Mouse (Mus musculus) inflammation-experienced regulatory T-cells, adult 6 months (primary cell): ENCODE results near the gene AL731706.2. TPM values are rescaled to one million over a fixed set of nuclear protein-coding genes. Genes with fewer than 3 reads are reported as not detected.

Source experiments
- ATAC-seq: one replicate; pipeline ENCODE4 v1.8.0; 2017
- polyA plus RNA-seq, 3 experiments: library from polyadenylated mRNA; unstranded; fragments of 100-300 nt; shearing (Covaris generic); gene quantifications; one replicate each; pipeline ENCODE4 v1.2.1; 2017

Gene AL731706.2
- 10 to 100 TPM in 2 of 3 experiments, not detected in 1; 13.1 to 24.4 TPM for polyA plus RNA-seq

DNA sequence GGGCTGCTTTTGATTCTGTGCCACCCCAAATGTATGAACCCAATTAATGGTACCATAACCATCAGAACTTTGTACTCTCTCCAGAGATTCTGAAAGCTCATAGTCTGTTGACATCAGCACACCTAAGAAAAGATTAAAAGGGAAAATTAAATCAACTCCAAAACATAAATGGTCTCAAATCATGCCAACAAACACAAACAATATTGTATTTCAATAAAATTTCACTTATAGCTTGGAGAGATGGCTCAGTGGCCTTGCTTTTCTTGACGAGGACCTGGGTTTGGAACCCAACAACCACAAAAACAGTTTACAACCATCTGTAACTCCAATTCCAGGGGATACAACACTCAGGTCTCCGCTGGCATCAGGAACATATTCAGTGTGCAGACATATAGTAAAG lies at the start of gene AL731706.2:
AL731706.2 (minus strand) TSS at position 101 of the 400 bp plus-strand sequence.
- ATAC-seq, result no peak

DNA sequence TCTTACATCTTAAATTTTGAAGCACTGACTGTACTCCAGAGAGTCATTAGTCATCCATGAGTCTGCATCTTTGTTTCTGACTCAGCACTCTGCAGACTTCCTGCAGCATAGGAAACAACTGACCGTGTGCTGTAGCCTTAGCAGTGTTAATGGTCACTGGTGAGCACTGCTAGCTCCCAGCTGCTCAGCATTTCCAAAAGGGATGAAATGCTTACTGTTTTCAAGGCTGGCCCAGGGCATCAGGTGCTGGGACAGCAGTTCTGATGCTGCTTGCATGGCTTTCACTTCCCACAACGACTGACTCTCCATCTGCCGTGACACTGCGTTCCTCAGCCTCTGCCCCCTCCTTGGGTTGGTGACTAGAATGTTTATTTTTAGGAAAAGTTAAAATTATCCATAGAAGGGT lies 35.5 kb upstream of the AL731706.2 start:
- ATAC-seq, result no peak

DNA sequence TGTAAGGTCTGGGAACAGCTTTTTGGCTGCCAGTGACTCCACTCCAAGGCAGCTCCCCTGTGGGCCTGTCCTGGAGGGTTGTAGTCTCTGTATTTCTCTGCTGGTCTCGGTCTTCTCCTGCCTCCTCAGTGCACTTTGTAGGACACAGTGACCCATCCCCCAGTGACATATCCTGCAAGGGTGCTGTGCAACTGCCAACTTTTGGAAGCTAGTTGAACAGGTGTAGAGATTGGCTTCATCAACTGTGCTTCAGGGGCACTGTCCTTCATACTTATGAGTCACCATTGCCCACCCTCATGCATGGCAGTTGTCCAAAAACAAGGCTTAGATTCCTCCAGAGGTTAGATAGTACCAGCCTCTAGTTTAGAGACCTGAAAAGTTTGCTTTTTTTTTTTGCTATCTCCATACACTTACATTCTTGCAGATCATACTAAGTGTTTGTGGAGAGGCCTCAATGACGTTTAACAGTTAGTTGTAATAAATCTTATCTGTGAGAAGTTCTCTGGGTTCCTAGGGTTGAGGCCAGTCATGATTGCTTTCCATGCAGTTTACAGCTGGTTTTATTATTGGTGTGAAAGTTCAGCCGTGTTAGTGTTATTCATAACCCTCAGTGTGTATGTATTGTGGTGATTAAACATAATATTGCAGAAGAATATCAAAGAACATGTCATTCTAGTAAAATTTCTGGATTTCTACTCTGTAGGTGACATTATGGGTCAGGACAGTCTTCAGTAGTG lies 34.9 kb upstream of the AL731706.2 start:
- no peak for ATAC-seq

DNA sequence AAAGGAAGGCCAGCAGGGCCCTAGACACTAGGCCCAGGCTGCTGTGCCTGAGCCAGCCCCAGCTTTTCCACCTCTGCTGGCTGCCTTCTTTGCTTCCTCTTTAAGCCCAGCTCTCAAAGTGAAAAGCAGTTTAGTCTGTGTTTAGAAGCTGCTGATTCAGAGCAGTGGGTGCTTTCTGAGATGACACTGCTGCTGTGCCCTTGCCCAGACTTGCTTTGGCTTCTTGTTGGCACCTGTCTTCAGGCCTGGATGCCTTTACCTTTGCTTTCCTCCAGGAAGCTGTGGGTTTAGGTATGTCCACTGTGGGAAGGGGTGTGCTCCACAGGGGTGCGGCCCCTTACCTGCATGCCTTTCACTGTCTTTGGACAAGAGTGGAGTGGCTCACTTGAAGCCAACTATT lies 34.0 kb upstream of the AL731706.2 start:
- ATAC-seq, result no peak

DNA sequence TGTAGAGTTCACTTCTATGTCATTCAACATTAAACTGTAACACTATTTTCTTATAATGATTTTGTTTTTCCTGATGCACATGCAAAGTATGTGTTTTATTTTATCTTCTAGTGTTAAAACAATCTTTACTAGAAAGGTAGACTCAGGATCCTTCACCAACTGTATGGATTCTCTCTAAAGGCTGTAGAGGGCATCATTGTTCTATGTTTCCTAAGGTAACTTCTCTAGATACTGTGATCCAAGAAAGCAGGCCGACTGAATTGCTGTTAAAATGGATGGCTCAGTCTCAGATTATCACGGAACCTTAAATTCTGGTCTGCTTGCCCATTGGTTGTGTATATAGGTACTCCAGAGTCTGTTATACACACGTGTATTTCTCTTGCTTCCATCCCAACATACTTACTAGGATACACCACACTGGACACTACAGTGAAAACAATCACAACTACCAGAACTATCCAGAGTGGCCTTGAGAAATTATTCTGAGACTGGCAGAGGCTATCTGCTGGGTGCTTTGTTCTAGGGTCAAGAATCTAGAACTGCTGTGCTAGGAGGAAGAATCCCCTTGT lies 28.9 kb upstream of the AL731706.2 start:
- ATAC-seq, result no peak

DNA sequence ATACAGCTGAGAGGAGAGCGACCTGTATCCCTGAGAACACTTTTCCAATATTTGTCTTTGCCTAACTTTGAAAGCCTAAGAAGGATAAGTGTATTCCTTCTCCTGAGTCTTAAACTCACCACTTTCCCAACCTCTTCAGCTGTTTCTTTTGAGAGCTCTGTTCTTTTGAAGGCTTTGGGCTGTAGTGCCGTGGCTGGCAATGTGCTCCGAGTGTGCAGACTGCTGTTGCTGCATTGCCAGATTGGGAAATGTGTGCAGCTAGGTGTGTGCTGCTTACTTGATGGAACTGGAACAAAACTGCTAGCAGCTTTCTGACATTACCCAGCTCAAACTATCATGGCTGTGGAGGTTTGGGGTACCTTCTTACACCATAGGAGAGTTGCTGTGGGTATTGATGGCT lies 27.5 kb upstream of the AL731706.2 start:
- no peak for ATAC-seq

DNA sequence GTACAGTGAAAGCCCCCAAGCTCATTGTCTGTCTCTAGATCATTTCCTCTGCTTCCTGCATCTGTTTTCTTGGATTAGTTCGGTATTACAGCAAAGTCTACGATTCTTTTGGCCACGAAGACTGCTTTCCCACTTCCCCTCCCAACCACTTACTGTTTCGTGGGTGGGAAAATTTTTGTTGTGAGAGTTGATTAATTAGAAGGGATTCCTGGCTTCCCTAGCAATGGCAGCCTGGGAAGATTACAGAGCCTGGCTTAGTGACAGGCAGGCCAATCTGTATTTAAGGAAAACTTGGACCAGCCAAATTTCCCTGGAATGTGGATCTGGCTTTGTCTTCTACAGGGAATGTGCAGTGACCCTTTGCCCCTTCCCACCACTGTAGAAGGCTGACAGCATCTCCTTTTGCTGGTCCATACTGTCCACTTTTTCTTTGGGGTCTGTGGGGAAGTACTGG lies 26.5 kb upstream of the AL731706.2 start:
- no peak for ATAC-seq

DNA sequence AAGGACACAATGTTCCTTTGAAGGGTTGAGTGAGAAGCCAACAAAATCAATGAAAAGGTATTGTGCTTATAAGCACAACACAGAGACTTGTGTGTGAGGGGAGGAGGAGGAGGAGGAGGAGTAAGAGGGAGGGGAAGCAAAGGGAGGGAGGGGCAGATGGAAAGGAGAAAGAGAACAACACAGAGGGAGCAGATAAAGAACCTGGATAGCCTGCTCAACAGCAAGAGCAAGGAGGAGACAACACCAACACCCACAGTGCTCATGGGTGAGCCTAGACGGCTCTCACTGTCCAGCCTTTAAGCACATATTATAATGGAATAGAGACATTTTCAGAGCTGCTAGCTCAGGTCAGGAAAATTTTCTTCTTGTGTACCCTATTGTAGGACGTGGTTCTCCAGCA lies 23.8 kb upstream of the AL731706.2 start:
- no peak for ATAC-seq

DNA sequence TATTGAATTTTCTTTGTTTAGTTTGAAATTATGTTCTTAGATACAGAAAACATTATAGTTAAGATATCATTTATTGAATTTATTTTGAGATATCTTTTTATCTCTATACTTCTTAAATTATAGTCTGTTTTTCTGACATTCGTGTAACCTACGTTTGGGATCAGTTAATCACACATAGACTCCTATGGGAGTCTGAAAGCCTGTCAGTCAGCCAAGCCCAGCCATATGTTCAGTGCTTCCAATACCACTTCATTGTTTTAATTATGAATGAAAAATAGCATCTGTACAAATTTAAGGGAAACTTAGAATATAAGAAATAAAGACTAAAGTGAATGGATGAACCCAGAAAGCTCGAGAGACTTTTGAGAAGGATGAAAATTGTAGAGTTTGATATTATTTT lies 23.1 kb upstream of the AL731706.2 start:
- ATAC-seq, result no peak

DNA sequence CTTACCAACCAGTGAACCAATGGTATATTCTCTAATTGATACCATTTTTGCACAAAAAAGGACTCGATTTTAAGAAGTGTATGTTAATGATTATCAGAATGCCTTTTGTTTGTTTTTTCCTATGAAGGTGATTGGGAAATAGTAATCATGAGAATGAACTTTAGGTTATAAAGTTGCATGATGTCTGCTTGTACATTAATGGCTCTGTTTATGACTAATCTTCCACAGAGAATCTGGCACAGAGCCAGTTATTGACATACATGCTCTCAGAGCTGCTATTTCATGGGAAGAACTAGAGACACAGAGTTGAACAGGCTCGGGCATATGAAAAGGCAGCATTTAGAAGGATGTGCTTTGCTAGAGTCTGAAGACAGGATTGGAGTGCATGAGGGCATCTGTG lies 10.7 kb upstream of the AL731706.2 start:
- ATAC-seq, result no peak

DNA sequence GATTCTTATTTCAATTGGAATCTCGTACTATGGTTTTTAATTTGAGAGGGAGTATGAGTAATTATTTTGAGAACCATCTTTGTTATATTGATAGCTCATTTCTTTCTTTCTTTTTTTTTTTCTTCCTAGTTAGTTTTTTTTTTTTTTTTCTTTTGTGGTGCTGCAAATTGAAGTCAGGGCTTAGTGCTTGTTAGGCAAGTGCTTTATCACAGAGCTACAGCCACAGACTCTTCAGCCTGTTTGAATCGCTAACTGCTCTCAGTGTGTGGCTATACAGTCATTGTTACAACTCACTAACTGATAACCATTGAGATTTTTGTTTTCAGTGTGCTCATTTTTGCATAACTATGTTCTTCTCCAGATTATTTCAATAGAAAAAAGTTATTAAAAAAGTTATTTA lies 9.0 kb upstream of the AL731706.2 start:
- ATAC-seq, result no peak

DNA sequence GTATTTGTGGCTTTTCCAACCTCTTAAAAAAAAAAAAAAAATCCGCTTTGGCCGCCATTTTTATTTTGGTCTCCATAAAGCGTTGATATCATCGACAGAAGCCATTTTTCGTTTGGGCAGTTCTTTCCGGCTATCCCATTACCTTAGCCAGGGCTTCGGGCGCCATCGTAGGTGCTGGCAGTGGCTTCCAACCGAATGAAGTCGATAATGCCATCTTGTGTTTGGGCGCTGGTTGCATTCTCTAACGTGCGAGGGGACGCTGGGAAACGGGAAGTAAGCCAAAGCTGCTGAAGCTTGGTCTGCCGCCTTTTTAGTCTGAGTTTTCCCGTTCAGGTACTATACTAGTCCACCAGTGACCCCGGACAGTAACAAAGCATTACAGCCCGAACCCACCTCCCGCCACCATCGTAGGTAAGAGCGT lies 6.5 kb upstream of the AL731706.2 start:
- ATAC-seq, result peak; percentile 74

DNA sequence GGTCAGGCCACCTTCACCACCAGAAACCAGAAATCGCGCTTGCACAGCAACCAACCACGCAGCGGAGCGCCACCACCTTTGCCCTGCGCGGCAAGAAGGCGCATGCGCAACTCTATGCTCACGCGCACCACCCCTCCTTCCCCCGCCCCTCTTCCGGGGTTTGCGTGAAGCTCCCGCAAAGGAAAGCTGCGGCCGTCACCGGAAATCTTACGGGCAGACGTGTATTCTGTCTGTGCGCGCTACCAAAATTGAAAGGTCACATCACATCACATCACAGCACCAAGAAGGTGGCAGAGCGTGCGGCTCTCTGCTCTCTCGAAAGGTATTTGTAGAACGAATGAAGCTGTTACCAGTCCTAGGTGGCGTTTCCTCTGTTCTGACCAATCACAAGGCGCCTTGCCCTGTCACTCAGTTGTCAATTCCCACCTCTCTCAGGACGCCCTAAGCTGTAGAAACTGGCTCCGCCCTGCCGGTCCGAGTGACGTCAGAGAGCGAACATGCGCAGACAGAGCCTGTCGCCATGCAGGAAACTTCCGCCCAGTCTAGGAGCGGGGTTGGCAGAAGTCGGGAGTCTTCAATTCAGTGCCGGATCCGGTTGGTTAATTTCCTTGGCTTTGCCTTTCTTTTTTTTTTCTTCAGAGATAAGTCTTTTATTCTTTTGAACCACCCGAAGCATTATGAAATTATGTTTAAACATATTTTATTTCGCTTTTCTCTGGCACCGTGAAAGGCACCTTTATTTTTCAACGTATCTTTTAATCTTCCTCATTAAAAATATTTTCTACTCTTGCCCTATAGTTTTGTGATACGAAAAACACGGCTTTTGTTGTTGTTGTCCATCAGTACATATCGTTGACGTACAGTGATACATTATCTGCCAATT lies 5.8 kb upstream of the AL731706.2 start, which contains the start of the genes Slx4ip, AL731706.1 and Mkks:
Slx4ip (plus strand) TSS at position 151 of the 883 bp plus-strand sequence.
AL731706.1 (minus strand) TSS at position 322 of the 883 bp plus-strand sequence.
Mkks (minus strand) TSS at position 322 of the 883 bp plus-strand sequence.
- ATAC-seq, result peak; percentile 84

DNA sequence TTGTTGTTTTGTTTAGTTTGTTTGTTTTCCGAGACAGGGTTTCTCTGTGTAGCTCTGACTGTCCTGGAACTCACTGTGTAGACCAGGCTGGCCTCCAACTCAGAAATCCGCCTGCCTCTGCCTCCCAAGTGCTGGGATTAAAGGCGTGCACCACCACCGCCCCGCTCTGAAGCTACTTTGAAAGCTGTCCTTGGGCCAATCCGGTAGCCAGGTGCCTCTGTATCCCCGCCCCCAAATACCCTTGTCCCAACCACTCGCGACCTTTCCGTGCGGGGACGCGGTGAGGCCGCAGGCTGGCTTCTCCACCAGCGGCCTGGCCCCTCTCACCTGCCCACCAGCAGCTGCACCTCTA lies 5.2 kb upstream of the AL731706.2 start:
- peak; percentile 55 for ATAC-seq

DNA sequence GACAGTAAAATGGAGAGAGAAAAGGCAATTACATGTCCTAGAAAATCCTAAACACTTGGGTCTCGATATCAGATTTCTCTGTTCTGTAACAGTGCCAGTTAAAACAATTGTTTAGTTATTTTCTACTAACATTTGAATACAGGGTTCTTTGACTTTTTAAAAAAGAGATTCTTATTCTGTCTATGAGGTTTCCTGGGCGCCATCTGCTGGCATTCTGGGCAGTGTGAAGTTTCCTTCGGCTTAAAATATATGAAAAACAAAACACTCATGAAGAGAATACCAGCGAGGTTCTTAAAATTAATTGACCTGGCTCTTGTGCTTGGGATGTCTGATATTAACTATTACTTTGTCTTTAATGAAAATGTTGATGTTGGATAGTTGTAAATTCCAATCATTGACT lies 1.4 kb upstream of the AL731706.2 start:
- ATAC-seq, result no peak

DNA sequence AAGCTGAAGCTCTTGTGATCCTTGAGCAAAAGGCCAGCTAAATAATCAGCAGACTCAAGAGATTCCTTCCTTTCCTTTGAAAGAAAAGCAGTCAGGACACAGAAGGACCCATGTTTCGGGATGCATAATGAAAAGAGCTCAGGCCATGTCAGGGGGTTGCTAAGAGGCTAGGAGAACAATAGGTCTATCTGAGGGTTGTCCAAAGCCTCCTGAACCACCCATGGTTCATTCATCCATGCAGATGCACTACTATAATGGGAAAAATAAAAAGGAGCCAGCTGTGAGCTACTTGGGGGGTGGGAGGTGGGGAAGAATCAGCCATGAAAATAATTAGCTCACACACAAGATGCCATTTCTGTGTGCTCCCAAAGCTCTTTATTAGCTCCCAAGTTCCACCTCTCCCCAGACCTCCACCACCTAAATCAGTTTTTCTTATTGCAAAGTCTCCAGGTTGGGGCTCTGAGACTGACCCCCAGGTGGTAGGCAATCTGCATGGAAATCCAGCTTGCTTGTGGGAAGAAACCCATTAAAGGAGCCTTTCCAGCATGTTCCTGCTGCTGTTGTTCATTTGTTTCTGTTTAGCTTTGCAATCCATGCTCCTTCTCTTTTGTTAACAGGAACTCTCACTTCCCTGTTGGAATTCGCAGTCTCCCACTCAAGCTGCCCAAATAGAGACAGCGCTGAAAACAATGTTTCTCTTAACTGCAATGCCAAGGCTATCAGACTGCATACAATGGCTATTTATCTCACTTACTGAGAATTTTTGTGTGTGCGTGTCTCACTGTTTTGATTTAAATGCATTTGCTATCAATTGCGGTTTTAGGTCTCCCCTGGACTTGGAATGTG lies 30.7 kb downstream of the AL731706.2 start:
- no peak for ATAC-seq

DNA sequence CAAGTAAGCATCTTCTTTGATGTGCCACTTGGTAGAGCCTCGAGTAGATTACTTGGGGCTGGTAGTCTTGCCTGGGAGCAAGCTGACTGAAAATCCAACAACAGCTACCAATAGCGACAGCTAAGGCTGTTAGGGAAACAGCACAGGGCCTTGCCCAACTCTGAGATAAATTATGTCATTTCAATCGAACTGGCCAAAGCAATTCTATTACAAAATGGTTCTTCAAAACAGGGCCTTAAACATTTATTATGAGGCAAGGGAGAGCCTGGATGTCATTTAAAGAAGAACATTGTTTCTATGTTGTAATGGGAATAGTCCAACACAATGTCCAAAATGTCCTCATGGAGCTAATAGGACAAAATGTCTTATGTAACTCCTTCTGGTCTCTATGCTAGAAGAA lies 35.1 kb downstream of the AL731706.2 start:
- ATAC-seq, result no peak

DNA sequence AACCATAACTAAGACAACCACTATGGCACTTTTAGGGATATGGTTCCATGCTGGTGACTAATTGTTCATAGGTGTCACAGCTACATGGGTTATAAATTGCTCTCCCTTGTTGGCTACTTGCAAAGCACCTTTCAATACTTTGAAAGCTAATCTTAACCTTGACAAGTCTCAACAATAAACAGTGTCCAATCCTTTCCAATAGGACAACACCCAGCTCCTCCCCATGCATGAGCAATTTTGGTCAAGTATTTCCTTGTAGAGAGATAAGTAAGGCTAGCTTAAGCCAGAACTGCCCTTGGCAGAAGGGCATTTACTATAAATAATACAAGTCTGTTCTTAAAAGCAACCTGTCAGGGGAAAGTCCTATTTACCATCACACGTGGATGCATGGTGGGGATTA lies 47.5 kb downstream of the AL731706.2 start:
- ATAC-seq, result no peak

DNA sequence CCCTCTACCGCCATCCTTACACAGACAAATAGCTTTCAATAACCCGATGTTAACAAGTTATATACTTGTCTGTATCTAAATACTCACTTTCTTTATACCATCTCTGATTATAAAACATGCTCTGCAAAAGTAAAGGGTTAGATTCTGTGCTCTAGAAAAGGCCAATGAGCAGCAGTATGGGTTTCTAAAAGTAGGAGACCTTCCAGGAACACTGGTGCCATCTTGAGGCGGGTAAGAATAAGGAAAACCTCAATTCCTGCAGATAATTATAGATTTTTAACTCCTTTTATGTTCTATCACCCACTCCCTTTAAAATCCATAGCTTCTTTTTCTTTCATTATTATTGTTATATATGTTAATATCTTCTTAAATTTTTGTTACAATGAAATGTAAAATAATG lies 49.6 kb downstream of the AL731706.2 start:
- no peak for ATAC-seq
